Mouse (Mus musculus) MEL-GATA-1-ER (cell line): ENCODE data around the gene Fam50b.

ENCODE experiments used
- DNase-seq: peaks from one replicate; pipeline ENCODE4 v3.0.0-alpha.2; 2012; ENCODE audit warnings: low read depth; ENCODE audit errors: extremely low read depth

Fam50b gene

DNA sequence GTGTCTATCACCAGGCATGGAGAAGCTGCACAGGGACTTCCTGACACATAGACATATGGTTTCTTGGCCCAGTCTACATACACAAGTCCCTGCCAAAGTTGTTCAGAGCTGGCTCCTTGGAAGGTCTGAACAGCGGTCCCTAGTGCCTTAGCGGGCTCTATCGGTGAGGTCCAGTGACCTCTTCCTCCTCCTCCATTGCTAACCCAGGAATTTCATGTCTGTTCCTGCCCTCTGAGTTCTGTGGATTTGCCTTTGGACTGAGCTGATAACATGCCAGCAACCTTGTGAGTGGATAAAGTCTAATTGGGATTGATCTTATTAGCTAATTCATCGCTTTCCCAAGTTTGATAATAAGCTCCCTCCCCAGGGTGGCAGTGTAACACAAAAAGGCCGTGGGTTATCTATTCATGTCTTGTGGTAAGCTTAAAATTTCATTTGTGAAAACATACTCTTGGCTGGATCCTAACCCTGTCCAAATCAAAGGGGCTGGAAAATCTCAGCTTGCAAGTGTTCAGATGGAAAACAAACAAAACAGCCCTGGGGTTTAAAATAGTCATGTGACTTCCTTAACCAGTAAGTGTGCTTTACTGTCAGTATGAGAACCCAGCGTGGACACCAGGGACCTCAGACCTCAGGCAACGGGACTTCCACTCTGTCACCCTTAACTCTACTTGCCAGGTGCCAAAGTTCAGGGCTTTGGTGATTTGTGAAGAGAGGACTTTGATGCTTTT lies 3.5 kb downstream of the Fam50b start:
- no peak for DNase-seq

GRCm38 (mm10) chr13:34738699-34738973 lies 4.0 kb downstream of the Fam50b start:
- no peak for DNase-seq

DNA sequence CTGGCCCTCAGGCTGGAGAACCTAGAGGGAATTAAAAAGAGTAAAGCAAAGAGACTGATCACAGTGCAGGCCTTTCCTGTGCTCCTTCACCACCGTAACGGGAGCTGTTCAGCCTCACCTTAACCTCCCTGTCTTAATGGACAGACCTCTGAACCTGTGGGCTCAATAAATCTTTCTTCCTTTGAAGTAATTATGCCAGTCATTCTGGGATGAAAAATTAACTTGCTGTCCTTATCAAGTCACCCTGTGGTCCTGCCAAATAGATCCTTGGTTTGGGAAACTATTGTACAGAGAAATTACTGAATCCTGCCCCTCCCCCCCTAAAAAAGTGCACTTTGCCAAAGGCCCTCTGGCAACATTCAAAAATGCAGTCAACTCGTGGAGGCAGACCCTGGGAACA lies 4.4 kb downstream of the Fam50b start:
- no peak for DNase-seq

DNA sequence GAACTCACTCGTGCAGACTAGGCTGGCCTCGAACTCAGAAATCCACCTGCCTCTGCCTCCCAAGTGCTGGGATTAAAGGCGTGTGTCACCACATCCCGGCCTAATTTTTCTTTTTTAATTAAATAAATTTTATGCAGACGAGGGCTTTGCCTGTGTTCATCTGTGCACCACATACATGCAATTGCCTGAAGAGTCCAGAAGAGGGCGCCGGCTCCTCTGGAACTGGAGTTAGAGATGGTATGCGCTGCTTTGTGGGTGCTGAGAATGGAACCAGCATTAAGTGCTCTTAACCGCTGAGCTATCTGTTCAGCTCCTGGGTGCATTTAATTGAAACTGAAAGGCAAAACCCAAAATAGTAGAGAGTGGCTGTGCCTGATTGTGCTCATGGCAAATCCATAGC lies 6.6 kb downstream of the Fam50b start:
- DNase-seq, result no peak

GRCm38 (mm10) chr13:34741813-34742568 lies 7.3 kb downstream of the Fam50b start:
- no peak for DNase-seq

- DNase-seq, result no peak
Observed at GRCm38 (mm10) chr13:34746811-34747210, 12.2 kb downstream of the Fam50b start.

GRCm38 (mm10) chr13:34748530-34748929 lies 13.9 kb downstream of the Fam50b start:
- no peak for DNase-seq

DNA sequence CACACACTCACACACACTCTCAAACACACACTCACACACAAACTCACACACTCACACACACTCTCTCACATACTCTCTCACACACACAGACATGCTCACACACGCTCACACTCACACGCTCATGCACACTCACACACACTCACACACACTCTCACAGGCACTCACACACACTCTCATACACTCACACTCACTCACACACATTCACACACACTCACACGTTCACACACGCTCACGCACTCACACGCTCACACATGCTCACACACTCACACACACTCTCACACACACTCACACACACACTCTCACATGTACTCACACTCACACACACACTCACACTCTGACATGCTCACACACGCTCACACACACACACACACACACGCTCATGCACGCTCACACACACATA lies 24.6 kb downstream of the Fam50b start:
- no peak for DNase-seq

DNA sequence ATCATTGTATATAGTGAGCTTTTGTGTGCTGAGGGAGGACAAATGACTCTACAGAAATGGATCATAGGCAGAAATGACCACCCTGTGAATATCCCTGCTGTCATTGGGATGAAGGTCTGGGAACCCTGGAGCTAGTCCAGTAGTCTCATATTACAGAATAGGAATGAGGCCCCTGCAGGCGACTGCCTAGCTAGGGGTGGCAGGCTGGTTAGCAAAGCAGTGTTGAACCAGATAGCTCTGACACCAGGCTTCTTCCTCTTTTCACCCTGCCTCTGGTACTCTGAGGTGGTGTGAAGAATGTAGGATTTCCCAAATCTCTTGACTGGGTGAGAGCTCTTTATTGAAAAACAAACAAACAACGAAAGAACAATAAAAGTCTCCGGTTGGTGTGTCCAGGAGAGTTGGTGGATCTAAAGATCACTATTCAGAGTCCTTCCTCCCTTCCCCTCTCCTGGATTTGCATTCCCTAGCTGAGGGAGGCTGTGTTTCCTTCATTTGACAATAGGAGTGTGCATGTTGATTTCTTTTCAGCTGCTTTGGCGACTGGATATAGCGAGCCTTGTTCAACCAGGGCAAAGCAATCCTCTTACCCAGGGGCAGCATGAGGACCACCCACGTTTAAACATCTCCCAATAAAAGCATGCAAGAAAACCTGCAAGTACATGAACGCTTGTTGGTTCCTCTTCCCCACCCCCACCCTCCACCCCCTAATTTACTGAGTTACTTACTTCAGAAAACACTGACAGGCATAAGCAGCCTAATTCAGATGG lies 26.1 kb downstream of the Fam50b start:
- no peak for DNase-seq

DNA sequence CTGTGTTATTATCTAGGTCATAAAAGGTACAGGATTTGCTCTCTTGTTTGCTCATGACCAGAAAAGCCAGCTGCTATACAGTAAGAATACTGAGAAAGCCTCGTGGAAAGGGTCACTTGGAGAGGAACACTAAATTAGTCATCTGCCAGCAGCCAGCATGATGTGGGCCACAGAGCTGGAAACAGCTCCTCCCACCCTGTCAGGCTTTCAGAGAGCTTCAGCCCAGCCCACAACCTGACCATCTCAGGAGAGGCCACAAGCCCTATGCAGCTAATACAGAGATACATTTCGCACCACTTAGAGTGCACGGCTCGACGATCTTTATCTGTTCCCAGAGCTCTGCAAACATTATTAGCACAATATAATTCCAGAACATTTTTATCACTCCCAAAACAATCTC lies 27.5 kb downstream of the Fam50b start:
- DNase-seq, result no peak

- DNase-seq, result no peak
Observed at GRCm38 (mm10) chr13:34762865-34763264, 28.2 kb downstream of the Fam50b start.

- no peak for DNase-seq
Observed at GRCm38 (mm10) chr13:34765269-34765668, 30.6 kb downstream of the Fam50b start.

DNA sequence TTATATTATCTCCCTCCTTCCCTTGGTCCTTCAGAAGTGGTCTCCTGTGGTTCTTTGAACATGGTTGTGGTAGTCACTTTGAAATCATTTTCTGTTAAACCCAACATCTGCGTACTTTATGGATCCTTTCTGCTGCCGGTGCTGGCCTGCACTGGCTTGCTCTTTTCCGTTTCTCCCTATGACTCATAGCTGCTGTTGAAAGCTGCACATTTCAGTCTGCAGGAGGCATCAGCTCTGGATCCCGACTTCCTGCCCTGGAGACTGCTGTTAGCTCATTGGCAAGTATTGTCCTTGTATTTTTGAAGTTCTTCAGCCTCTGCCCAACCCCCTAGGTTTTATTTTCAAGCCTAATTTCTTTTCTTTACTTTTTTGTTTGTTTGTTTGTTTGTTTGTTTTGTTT lies 31.9 kb downstream of the Fam50b start:
- DNase-seq, result no peak

DNA sequence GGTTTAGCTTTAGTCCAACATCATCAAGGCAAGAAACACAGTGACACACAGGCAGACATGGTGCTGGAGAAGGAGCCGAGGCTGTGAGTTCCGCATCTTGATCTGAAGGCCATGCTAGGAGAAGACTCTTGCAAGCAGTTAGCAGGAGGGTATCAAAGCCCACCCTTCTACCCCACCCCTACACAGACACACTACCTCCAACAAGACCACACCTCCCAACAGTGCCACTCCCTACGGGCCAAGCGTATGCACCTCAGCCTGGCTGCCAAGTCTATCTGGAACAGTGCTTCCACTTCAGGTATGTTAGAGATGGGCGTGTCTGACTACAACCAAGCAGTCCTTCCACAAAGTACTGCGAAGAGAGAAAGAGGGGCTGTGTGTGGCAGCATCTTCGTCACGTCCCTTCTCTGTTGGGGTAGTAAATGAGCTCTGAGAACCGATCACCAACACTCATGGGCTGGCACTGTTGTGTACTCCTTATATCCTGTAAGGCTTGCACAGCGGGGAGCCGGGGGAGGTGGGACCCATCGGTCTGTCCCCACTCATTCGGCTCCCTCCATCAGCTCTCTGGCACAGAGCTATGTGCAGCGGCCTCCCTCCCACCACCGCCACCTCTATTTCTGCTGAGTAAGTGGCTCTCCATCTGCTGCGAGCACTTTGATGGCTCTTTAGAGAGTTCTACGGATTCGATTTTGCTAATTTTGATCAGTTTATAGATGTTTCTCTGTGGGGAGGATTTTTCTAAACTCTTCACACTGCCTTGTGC lies 33.1 kb downstream of the Fam50b start:
- no peak for DNase-seq

GRCm38 (mm10) chr13:34776767-34777166 lies 42.1 kb downstream of the Fam50b start:
- DNase-seq, result no peak

GRCm38 (mm10) chr13:34780856-34781610 lies 46.4 kb downstream of the Fam50b start:
- DNase-seq, result no peak

GRCm38 (mm10) chr13:34781611-34782009 lies 47.0 kb downstream of the Fam50b start:
- no peak for DNase-seq

DNA sequence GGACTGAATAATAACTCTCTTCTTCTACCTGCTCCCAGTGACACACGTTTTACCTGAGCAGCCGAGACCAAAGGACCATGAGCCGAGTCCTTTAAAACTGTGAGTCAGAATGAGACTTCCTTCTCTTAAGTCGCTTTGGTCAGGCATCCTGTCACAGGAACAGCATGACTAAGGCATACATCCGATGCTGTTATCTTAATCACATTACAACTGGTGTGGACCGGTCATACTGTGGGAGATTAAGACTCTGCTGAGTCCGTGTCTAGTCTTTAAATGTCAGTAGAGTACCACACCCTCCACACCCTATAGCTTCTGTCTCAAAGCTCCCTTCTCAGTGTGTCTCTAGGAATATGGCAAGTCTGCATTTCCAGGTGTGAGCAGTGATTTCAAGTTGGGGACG lies 50.2 kb downstream of the Fam50b start:
- no peak for DNase-seq

DNA sequence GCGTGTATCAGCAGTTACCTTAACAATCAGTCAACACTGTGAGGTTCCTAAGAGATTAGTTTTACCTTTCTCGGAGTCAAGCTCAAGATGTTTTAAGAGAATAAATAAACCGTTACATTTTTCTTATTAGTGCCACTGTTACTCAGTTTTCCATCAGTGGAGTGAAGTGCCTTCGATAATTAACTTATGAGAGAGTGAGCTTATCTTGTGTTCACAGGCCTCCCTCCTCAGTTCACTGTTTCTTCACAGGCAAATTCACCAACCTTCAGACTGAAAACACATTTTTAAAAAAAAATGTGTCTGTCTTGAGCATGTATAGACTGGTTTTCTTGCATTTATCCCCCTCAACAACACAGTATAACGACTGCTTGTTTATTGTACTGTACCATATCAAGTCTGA lies 52.0 kb downstream of the Fam50b start:
- DNase-seq, result peak; percentile 12

GRCm38 (mm10) chr13:34787546-34787945 lies 52.9 kb downstream of the Fam50b start:
- no peak for DNase-seq
